Mouse (Mus musculus) activated CD4-positive, CD25-positive, alpha-beta regulatory T cell, adult 4 months (primary cell): Measurements from ENCODE around the gene Sox15. TPM values are rescaled to one million over a fixed set of nuclear protein-coding genes. Genes with fewer than 3 reads are reported as not detected.
"Not testable (repeated sequence)": the region's sequence is repeated elsewhere in the genome, so short reads cannot be mapped to it uniquely, and the experiment has no call there.

Experiments
- ATAC-seq: one replicate; pipeline ENCODE4 v1.8.0; 2017
- polyA plus RNA-seq, 2 experiments: library from polyadenylated mRNA; unstranded; fragments of 100-300 nt; shearing (Covaris generic); gene quantifications; one replicate each; pipeline ENCODE4 v1.2.1; 2017

Gene Sox15
- polyA plus RNA-seq: not detected

DNA sequence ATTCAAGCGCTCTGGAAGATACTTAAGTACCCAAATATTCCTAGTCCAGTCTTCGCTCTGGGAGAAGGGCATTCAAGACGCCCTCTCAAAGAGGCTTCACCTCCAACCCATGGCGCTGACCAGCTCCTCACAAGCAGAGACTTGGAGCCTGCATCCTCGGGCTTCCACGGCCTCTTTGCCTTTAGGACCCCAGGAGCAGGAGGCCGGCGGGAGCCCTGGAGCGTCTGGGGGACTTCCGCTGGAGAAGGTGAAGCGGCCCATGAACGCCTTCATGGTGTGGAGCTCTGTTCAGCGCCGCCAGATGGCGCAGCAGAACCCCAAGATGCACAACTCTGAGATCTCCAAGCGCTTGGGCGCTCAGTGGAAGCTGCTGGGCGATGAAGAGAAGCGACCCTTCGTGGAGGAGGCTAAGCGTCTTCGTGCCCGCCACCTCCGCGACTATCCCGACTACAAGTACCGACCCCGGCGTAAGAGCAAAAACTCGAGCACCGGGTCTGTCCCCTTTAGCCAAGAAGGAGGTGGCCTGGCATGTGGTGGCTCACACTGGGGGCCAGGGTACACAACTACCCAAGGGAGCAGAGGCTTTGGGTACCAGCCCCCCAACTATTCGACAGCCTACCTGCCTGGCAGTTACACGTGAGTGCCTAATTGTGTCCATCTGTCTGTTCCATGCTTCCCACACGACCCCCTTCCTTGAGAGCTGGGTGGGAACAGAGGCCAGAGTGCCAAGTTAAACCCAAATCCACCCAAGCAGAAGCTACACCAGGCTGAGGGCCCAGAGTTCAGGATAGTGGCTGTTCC, at the start of gene Sox15:
Sox15 (plus strand) TSS at position 51 of the 801 bp plus-strand sequence.
- ATAC-seq: no peak

DNA sequence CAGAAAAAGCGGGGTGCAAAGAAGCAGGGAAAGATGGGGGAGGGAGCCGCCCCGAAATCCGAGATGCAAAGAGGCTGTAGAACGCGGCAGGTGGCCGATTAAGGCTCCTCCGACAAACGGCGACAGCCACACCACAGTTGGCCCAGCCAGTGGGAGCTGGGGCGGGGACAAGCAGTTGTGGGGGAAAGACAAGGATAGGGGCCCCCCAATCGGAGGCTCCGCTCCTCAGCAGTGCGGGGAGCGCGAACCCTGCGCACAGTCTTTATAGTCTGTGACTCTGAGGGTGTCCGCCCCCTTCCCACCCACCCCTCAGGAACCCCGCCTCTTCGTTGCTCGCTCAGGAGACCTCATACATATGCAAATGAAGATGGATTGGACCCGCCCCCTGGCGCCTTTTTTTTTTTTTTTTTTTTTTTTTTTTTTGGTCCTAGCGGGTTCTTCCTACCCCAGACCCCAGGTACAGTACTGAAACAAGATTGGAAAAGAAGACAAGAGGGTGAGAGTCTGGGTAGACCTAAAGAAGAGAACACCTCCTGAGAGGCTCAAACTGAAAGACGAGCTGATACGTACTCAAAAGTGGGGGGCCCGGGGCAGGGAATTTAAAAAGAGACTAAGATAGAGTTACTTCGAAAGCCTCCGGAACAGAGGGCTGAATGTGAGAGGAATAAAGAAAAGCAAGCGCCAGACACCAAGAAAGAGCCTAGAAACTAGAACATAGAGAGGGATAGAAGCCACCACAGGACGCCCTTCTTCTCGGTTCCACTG, 49.2 kb upstream of the Sox15 start, which contains the start of gene Atp1b2:
Atp1b2 (minus strand) TSS at position 217 of the 765 bp plus-strand sequence.
- ATAC-seq: peak; percentile 61

DNA sequence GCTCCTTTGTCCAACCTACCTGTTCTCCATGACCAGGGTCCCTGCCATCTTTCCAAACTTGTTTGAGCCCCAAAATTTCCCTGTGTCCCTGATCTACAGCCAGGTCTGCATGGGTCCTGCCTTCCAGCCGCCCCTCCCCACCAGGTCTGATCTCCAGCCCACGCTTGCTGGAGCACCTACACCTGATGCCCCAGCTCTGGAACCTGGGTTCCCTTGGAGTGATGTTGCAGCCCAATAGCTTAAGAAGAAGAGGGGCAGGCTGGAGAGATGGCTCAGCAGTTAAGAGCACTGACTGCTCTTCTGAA, 48.7 kb upstream of the Sox15 start:
- no peak for ATAC-seq

DNA sequence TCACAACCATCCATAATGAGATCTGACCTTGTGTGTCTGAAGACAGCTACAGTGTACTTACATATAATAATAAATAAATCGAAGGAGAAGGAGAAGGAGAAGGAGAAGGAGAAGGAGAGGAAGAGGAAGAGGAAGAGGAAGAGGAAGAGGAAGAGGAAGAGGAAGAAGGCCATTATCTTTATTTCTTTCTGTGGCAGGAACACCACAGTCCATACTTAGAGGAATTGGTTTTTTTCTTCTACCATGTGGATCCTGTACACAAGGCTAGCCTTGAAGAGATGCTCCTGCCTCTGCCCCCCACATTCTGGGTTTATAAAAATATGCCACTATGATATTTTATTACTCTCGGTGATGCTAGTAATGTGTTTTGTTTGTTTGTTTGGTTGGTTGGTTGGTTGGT, 48.3 kb upstream of the Sox15 start:
- no peak for ATAC-seq

DNA sequence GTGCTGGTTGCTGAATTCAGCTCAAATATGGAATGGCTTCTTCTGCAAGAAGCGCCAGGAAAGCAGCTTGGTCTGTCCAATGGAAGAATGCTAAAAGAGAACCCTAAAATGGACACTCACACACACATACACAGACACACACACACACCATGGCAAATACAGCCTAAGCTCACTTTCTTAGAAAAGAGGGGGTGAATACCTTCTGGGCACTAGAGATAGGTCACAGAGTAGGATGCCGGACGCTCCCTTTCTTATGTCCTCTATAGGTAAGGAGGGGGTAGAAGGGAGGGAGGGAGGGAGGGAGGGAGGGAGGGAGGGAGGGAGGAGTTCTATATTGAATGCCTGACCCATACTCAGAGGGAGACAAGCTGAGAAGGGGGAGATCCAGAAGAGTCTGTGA, 46.6 kb upstream of the Sox15 start:
- no peak for ATAC-seq

DNA sequence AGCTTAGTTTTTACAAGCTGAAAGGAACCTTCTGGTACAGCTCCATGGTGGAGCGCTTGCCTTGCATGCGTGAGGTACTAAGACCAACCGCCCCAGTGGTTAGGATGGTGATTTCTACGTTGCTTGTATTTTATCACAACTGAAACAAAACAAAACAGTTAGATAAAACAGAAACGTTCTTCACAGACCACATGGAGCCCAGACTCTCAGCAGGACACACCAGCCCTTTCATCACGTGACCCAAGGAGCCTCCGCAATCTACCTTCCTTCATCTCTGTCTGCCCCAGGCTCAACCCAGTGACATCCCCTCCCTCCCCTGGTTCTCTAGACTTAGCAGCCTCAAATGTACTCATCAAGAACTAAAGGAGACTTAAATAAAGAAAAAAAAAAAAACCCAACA, 45.7 kb upstream of the Sox15 start:
- no peak for ATAC-seq

DNA sequence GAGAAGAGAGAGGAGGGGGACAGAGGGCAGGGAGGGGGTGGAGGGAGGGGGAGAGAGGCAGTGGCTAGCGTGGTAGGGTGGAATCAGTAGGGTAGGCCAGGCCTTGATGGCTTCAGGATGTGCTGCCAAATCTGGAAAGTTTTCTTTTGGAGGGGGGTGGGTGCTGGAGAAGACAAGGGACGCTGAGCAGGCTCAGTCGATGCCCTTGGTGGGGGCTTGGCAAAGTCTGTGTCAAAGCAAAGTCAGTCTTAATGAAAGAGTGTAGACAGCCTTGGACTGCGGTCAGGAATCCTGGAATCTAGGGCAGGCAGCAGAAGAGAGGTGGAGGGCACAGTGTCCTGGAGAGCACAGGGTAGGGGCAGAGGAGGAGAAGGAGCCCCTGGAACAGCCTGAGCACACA, 44.2 kb upstream of the Sox15 start:
- no peak for ATAC-seq

DNA sequence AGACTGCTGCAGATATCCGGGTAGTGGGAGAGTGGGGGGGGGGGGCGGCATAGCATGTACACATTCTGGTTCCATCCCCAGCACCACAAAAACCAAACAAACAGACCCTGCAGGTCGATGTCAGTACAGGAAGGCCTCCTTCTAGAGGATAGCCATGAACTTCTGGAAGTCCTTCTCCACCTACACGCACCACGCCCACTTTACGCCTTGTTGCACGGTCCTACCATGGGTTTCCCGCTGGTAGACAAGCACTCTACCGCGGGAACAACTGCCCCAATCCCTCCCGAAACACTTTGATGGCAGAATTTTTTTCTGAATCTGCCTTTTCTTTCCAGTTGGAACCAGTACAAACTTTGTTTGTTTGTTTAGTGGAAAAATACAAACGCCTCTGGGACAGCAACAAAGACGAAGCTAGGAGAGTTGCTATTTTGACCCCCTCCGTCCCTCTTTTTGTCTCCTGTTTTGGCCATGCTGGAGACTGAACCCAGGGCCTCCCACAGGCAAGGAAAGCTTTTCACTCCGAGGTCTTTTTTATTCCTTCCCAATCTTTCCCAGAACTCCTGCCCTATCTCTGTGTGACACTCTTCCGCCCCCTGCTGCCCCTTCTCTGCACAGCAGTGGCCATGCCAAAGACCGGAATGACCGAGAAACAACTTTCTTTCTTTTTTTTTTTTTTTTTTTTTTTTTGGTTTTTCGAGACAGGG, 41.4 kb upstream of the Sox15 start:
- ATAC-seq: no peak

DNA sequence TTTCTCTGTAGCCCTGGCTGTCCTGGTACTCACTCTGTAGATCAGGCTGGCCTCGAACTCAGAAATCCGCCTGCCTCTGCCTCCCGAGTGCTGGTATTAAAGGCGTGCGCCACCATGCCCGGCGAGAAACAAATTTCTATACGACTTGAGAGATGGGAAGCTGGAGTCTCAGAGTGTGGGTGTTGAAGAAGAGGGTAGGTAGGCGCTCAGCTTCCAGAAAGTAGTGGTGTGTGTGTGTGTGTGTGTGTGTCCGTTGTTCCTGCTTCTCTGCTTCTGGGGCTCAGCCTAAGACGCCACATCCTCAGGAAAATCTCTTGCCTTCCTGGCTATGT, 40.9 kb upstream of the Sox15 start:
- not testable (repeated sequence) for ATAC-seq

DNA sequence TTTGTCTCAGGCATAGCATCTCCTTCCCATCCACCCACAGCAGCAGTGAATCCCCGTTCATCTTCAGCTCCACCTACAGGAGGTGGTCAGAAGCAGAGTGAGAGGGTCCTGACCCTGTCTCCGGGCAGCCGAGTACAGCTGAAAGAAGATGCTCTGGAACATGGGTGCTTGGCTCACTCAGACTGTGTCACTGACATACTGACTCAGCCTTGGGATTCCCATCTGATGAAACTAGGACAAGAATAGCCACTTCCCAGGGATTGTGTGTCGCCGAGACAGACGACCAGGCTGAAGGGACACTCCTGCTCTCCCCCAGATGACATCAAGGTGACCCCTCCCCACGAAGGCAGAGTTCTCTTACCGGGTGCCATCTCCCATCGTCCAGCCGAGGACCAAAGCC, 38.3 kb upstream of the Sox15 start:
- no peak for ATAC-seq

DNA sequence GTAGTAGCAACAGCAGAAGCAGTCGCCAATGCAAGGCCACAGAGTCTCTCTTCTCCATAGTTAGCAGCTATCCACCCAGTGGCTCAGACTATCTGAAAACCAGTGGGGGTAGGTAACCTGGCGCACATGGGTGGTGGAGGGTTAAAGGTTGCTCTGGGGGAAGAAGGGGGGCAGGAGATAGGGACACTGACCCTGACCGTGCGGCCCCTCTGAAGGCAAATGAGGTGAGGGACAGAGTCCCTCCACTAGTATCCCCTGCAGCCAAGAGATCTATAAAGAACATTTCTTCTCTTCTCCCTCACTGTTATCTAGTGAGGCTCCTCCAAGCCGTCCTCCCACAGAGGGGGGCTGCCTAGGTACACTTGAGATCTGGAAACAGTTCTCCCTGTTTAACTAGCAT, 37.3 kb upstream of the Sox15 start, which contains the start of gene Shbg:
Shbg (minus strand) TSS at position 101 of the 400 bp plus-strand sequence.
- no peak for ATAC-seq

DNA sequence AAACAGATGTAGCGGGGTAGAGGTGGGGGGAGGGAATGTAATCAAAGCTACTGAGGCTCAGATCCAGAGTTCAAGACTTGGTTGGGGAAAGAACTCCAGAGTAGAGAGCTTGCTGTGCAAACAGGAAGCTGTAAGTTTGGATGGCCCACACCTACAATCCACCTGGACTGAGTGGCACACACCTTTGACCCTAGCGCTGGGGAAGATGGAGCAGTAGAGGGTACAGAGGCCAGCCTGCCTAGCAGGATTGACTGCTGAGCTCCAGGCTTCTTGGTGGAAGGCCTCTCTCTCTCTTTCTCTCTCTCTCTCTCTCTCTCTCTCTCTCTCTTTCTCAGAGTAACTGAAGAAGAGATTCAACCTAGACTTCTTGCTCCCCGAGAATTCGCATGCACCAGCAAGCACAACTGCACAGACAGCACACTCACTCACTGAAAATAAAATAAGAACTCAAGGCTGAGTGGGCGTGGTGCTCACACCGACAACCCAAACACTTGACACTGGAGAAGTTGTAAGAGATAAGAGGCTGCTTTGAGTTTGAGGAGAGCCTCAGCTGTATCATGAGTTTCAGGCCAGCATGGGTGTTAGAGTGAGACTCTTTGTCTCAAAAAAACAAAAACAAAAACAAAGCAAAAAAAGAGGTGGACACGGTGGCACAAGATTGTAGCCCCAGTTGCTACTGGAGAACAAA, 34.6 kb upstream of the Sox15 start:
- no peak for ATAC-seq

DNA sequence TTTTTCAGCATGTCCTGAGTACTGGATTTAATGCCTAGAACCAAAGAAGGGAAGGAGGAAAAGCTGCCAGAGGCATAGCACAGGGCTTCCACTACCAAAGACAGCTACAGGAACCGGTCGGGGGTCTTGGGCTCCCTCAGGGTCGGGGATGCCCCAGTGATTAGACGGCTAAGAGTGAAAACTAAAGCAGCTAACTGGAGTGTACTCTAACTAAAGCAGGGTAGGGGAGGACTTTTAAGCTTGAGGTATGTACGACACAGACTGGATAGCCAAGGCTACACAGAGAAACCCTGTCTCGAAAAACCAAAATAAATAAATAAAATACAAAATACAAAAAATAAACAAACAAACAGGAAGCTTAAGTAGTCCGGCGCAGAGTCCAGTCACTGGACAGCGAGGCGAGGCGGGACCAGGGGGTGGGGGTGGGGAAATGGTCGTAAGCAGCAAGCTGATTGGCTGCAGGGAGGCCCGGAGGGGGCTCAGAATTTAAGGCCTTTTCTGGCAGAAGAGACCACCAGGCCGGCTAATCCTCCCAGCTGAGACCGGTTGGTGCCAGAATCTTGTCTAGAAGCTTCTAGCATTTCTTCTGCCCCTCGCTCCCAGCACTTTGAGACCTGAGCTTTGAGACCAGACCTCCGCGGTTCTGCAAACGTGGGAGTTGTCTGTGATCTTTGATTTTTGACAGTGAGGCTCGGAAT, 33.4 kb upstream of the Sox15 start, which contains the start of gene Sat2:
Sat2 (plus strand) TSS at position 454 of the 698 bp plus-strand sequence.
- no peak for ATAC-seq

DNA sequence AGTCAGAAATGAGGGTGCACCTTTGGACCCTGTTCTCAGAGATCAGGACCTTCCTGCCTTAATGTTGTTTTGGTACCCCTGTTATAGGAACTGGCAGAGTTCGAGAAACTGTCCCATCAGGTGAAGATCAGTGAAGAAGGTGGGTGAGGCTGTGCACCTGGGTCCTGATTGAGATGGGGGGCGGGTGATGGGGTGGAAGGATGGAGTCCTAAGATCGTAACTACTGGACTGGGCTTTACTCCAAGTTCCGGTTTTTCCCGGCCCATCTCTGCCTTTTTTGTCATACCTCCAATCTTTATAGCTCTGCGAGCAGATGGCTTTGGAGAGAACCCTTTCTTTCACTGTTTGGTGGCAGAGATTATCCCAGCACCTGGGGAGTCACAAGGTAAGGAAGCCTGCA, 32.7 kb upstream of the Sox15 start:
- ATAC-seq: no peak

DNA sequence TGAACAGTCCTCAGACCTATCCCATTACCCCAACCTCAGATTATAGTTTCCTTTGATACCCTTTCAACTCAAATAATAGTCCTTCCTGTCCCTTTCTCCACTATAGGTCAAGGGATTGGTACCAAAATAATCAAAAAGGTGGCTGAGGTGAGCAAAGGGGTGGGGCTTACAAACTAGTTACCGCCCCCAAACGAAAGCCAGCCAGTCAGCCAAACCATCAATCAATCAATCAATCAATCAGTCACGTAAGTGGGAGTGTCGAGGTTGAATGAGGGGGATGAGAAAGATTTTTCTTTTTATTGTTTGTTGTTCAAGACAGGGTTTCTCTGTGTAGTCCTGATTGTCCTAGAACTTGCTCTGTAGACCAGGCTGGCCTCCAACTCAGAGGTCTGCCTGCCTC, 32.1 kb upstream of the Sox15 start:
- ATAC-seq: no peak

DNA sequence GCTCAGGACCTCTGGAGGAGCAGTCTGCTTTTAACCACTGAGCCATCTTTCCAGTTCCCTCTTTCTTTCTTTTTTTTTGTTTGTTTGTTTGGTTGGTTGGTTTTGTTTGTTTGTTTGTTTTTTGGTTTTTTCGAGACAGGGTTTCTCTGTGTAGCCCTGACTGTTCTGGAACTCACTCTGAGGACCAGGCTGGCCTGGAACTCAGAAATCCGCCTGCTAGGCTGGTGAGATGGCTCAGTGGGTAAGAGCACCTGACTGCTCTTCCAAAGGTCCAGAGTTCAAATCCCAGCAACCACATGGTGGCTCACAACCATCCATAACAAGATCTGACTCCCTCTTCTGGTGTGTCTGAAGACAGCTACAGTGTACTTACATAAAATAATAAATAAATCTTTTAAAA, 30.8 kb upstream of the Sox15 start:
- ATAC-seq: not testable (repeated sequence)

DNA sequence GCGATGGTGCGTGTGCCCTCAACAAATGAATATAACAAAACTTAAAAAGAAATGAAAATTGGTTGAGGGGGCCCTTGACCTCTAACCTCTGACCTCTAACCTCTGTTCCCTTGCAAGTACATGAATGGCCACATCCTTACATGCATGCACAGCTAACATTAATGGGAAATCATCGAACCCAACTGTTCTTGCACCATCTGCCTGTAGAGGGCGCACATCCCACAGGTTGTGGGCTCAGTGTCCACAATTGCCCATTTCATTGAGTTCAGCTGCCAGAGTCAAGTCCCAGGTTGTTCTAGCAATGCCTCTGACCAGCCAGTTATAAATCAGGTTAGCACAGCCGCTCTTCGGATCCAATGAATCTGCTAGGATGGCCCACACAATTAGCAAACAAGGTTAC, 26.8 kb upstream of the Sox15 start:
- ATAC-seq: no peak

DNA sequence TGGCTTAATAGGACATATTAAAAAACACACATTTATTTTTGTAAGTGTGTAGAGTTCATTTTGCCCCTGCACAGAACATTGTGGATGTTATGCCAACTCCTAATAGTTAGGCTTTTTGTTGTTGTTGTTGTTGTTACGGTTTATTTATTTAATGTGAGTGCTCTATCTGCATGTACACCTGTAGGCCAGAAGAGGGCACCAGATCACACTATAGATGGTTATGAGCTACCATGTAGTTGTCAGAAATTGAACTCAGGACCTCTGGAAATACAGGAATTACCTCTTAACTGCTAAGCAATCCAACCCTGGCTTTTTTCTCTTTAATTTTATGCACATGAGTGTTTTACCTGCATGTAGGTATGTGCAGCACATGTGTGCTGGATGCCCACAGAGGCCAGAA, 25.3 kb upstream of the Sox15 start:
- no peak for ATAC-seq

DNA sequence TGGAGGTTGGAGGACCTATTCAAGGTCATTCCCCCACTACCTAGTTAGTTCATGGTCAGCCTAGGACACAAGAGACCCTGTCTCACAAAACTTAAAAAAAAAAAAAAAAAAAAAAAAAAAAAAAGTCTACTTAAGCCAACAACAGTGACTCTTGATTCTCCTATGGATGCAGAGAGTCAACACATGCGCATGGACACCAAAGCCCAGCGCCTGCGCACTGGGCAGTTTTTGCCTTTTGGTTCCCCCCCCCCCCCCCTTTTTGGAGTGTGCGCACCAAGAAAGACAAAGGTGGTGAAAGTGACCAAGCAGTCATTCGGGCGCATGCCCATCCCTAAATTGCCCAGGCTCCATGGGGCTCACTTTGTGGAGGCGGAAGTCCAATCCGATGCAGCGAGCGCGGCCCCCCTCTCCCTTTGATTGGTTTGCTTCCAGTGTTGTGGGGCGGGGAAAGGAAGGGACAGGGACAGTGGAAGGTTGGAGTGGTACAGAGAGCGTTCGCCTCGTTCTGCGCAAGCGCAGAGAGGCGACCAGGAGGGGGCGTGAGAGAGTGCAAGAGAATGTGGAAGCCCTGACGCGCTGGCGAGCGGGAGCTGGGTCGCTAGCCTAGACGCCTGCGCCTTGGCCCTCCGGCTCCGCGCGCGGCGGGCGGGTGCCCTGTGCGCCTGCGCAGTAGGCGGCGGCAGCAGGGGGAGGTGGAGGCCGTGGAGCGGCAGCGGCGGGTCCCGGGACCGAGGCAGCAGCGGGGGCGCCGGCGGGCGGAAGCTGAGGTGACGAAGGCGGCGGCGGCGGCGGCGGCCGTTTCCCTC, 22.6 kb upstream of the Sox15 start, which contains the start of gene Fxr2:
Fxr2 (plus strand) TSS at position 707 of the 806 bp plus-strand sequence.
- peak; percentile 82 for ATAC-seq

DNA sequence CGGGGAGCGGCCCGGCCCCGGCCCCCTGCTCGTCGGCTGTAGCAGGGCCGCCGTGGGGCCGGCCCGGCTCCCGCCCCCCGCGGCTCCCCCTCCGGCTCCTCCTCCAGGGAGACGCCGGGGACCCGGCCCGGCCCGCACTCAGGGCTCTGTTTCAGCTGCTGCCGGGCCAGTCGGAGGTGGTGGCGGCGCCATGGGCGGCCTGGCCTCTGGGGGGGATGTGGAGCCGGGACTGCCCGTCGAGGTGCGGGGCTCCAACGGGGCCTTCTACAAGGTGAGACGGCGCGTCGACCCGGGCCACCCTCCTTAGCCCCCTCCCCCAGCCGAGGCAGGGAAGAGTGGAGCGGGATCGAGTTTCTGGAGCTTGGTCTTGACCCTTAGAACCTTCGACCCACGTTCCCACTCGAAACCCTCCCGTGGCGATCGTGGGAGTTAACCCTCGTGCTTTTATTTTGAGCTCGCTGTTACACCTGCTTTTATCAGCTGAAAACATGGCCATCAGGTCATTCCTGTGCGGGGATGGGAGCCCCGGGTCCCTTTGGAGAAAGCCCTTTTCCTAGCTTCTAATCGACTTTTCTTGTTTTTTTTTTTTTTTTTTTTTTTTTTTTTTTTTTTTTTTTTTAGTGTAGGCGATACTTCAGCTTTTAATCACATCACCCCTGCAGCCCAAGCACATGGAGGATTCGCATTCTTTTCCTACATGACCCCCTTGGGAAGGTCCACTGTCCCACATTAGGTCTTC, 21.8 kb upstream of the Sox15 start:
- peak; percentile 28 for ATAC-seq

DNA sequence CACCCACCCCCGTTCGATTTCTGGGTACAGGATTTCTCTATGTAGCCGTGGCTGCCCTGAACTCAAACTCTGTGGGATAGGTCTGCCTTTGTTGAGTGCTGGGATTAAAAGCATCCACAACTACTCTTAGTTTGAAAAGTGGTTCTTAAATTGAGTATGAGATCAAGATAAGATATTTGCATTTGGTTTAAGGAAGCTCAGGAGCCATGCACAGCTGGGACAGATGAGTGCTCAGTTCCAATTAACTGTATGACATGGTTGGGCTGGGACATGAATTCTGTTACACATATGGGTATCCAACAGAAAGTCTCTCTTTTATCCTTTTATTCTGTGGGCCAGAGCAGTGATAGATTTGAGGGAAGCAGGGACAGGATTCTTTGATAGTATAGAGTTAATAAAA, 19.6 kb upstream of the Sox15 start:
- no peak for ATAC-seq
